Mouse (Mus musculus) heart, postnatal 0 days (tissue): ENCODE data around the gene Gm8773.

Experiments used
- CTCF ChIP-seq: IDR thresholded peaks from 2 replicates; pipeline ENCODE4 v1.5.1; 2016; ENCODE audit warnings: antibody characterized with exemption, control low read depth, low read depth
- EP300 ChIP-seq: IDR thresholded peaks from 2 replicates; pipeline ENCODE4 v1.6.1; 2016; ENCODE audit warnings: antibody characterized with exemption, low read depth

DNA sequence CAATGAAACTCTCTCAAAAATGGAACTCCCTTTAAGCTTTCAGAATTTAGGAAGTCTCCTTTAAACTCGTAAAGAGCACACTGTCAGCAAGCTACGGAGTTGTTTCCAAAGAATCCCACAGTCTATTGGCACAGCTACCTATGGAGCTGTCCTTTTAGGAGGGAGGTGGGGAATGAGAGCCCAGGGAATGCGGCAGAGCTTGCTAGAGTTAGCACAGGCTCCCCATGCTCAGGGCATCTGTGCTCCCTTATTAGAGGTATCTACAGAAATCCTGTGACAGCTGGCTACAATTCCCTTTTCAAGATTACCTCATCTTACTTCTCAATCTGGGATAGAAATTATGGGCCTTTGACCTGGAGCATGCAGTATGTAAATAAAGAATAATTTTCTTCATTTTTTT lies 36.9 kb downstream of the Gm8773 start:
- TF ChIP-seq CTCF = no peak
- TF ChIP-seq EP300 = no peak
